Mouse (Mus musculus): ENCODE measurements at regions not wholly inside any gene's neighbourhood (a gene's known extent, or its start where the extent isn't known, plus 50 kb on each side); places are given as distances from the start of the nearest gene placed in this dataset.

- TF ChIP-seq CTCF (IDR thresholded peaks at IDR 0.05; ENCODE audit: low read depth) = peak; percentile 80
- TF ChIP-seq EP300 (optimal IDR thresholded peaks at IDR 0.05) = no peak
Measured at GRCm38 (mm10) chr13:64007688-64008087, 81.3 kb downstream of the Hsd17b3 start.

All from stomach, postnatal 0 days (tissue).